Mouse (Mus musculus) layer of hippocampus, adult 18-20 months (tissue): ENCODE measurements around the gene Zfp354c. TPM values are rescaled to one million over a fixed set of nuclear protein-coding genes. Genes with fewer than 3 reads are reported as not detected.

Source experiments
- DNase-seq, 2 experiments: peaks; one replicate each; pipeline ENCODE4 v3.0.0; 2022; ENCODE audit warnings: low spot score in 2 of 2
- long read RNA-seq: library from polyadenylated mRNA; stranded (forward); transcript quantifications from one replicate; pipeline ENCODE4 v2.0.0, GENCODE M21; 2021
- total RNA-seq, 2 experiments: library from RNA; stranded (reverse); gene quantifications; 2 replicates each; pipeline ENCODE4 v1.2.3; 2021

Gene Zfp354c
- 10 to 100 TPM; 41.7 to 45.2 TPM for total RNA-seq
- long read RNA-seq, full-length matches to known transcripts = 17 of 47 reads
- long read RNA-seq, partial matches to known transcripts = 0 of 47 reads
- long read RNA-seq, other reads (novel, unspliced or antisense) = 30 of 47 reads

DNA sequence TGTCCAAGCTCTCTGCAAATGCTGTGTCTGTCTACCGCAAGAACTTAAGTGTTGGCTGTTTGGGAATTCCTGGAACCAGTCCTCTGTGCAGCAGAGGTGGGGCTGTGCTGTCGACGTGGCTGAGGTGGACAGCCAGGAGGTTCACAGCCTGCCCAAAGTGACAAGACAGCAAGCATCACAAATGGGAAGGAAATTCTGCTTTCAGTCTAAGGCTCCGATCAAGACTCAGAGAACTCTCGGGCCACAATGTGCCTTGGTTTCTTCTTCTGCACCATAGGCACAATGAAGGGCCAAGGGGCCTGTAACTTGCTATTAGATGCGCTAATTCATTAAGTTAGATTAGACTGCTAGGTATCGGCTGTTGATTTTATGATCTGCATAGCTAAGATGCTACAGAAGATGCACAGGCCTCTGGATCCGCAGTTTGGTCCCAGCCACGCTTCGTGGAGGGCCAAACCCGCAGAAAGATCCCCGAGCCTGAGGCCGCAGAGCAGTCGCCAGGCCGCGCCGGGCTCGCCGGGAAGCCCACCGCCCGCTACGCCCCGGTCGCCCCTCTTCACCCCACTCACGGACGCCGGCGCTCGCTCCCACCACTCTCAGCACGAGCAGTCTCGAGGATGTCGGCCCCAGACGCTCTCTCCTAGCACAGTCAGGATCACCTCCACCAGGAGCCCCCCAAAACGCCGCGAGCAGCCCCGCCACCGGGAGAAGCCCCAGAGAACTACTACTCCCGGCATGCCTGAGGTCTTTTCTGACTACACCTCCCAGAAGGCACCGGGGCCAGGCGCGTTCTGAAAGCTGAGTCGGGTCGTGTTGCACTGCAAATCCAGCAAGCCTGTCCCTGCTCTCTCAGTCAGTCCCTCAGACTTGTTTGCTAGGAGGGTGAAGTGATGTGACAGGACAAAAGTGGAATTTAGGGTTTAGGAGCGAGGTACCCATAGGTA lies at the start of gene Zfp354c:
Gene Zfp354c, minus strand, starts transcription at position 715 of the 944 bp plus-strand sequence.
- DNase-seq = peak; percentile 86 to 91

DNA sequence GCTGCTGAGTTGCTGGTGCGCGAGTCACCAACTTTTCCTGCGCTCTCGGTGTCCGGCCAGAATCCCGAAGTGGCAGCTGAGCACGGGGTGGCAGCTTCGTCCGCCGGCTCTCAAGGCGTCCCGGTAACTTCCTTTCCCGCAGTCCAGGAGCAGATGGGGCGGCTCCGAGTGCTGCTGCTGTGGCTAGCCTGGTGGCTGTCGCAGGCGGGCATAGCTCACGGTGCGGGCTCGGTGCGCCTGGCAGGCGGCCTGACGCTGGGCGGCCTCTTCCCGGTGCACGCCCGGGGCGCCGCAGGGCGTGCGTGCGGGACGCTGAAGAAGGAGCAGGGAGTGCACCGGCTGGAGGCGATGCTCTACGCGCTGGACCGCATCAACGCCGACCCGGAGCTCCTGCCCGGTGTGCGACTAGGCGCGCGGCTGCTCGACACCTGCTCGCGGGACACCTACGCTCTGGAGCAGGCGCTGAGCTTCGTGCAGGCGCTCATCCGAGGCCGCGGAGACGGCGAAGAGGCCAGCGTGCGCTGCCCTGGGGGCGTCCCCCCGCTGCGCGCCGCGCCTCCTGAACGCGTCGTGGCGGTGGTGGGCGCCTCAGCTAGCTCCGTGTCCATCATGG lies 23.6 kb upstream of the Zfp354c start:
- no peak for DNase-seq

DNA sequence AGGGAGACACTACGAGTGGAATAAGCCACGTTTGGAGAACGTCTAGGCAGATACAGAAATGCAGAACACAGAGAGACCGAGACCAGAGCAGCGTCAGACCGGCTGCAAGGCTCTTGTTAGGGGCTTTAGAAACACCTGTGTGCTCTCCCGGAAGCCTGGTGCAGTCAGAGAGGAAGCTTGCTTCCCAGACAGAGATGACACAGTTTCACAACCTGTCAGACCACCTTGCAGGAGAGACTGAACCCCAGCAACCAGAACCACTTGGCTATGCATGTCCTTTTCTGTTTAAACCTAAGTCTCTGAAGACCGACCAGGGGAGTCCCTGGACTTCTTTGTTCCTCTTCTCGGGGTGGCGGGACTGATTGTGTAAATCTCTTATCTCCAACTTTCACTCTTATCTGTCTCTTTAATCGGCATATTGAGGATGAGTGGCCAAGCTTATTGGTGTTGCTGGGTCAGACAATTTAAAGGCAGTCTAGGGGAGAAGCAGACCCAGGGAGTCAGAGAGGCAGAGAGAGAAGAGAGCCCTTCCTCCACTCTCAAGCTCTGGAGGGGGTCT lies 22.7 kb upstream of the Zfp354c start, which contains the start of gene Grm6:
Gene Grm6, plus strand, starts transcription at position 509 of the 559 bp plus-strand sequence.
- DNase-seq = no peak

DNA sequence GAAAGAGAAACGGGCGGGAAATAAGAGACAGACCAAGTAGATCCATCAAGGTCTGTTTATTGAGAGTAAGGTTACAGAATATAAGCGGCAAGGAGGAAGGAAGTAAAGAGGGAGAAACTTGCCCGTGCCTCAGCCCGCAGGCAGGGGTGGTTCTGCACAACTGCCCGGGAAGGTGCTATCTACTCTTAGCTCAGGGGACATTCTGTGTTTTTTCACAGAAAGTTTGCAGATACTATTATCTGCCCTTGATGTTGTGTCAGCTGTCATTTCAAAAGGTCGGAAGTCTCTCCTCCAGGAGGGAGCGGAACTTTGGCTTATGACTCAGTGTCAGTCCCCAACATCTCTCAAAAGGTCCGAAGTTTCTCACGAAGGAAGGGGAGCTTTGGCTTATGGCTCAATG lies 21.8 kb upstream of the Zfp354c start:
- DNase-seq = no peak

DNA sequence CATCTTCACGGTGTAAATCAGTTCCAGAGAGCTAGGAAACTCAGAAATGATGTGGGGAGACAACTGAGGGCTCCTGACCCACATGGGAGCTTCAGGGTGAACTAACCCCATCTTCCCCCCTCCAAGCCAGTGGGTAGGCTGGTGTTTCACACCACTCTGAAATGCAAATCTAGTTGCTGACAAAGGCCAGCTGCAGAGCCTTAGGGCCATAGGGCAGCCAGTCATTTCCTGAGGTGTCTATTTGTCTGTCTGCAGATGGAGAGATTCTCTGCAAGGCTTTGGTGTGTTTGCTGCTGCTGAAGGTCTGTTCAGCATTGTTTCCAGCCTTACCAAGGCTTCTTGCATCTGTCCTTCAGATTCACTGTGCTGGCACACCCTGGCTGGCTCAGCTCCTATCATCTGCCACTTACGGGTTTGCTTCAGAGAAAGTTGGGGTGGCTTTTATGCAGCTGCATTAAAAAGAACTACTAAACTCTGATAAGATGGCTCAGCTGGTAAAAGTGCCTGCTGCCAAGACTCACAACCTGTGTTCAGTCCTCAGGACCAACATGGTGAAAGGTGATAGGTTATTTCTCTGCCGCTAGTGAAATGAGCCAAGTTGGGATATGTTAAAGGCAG lies 21.1 kb upstream of the Zfp354c start:
- no peak for DNase-seq

DNA sequence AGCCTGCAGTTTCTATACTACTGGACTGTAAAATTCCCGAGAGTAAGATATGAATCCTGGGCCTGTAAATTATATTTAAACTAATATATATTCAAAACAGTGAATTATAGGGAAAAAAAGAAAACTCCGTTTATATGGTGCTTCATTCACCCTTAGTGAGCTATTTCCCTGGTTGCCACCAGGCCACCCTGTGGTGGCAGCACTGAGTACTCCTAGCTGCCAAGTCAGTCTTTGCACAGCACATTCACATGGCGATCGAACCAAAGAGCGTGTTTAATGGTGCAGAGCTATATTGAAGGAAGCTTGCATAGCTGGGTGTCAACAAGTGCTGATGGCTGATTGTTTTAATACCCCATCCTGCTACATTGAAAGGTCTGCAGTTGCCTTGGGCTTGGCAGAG lies 19.5 kb upstream of the Zfp354c start:
- peak in 1 of 2 experiments; percentile 27 for DNase-seq

DNA sequence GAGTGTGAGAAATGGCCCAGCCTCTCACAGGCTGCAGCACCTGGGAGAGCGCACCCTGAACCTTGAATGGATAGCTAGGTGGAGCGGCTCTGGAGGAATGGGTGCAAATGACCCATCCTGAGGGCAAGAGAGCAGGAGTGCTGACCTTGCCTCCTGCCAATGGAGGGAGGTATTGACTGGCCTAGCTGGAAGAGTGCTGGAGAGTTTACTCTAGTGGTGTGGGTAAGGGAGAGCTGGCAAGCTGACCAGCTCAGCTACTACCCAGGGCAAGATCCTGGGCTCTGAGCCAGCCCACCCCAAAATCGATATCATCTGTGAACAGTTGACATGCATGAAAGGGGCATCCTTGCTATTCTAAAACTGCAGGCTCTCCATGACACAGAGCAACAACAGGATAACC lies 18.4 kb upstream of the Zfp354c start:
- DNase-seq = no peak

DNA sequence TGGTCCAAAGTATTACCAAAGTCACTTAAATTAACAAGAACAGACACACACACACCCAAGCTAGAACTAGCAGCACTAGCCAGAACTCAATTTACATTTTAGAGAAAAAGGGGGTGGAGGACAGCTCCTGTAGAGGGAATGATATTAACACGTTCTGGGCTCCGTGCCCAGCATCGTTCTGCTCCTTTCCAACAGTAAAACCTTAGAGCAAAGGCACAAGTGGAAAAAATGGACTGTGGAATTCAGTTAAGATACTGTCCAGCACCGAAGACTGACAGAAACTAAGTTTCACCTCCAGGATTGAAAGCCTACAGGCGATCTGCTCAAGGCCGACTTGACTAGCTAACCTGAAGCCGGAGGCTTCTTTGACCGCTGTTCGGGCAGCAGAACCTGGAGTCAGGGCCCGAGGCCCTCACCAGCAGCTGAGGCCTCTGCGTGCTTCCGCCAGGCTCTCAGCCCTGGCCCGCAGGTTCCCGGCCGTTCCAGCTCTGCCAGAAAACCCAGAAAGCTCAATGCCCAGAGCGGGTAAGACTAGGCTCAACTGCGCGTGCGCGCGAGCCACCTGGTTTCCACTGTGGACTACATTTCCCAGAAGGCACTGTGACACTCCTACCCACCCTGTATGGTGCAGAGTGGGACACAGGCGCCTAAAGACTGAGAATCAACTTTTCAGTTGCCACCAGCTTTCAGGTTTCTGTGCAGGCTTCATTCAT lies 13.7 kb upstream of the Zfp354c start, which contains the start of gene Zfp879:
Gene Zfp879, minus strand, starts transcription at position 530 of the 713 bp plus-strand sequence.
- DNase-seq = peak; percentile 90 to 98

DNA sequence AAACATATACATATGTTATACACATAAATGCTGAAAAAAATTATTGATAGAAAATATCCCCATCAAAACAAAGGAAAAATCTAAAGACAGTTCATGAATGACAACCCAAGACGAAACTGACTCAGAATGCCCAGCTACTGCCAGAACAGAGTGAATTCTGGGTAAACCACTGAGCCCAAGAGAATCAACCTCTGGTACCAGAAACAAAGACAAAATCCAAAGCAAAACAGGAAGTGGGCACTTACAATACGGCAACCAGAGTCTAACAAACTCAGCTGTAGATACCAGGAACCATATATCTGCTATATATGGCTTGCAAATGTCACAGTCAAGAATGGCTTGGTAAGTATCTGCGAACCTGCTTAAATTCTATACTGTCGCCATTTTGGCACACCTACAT lies 8.2 kb upstream of the Zfp354c start:
- DNase-seq = no peak

DNA sequence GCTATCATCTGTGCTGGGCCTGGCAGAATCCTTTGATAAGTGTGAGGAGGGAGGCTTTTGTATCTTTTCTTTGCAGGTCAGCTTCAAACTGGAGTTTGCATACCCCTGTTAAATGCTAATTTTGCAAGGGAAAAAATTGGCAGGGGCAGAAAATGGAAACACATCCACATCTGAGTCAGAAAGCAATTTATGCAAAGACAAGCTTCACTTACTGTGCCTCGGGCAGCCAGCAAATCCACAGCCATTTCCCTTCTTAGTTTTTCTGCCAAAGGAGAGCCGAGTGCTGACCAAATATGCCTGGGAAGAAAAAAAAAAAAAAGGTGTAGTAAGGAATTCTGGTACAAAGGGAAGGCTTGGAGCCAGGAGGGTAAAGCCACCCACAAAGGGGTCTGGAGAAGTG lies 1.3 kb downstream of the Zfp354c start:
- DNase-seq = no peak

DNA sequence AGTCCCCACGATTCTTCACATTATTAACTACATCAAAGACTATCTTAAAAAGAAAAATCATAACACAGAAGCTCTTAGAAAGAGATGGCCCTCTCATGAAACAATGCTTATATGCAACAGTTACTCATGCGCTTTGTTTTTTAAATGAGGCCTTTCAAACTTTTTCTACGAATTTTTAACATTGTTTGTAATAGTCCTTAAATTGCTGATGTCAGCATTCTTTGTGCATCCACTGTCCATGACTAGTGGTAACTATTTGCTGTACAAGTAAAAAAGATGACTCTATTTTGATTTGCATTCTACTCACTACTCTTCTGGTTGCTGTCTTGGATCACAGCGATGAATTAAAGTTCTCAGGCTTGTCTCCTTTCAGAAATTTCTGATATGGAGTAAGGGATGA lies 13.3 kb downstream of the Zfp354c start:
- no peak for DNase-seq

DNA sequence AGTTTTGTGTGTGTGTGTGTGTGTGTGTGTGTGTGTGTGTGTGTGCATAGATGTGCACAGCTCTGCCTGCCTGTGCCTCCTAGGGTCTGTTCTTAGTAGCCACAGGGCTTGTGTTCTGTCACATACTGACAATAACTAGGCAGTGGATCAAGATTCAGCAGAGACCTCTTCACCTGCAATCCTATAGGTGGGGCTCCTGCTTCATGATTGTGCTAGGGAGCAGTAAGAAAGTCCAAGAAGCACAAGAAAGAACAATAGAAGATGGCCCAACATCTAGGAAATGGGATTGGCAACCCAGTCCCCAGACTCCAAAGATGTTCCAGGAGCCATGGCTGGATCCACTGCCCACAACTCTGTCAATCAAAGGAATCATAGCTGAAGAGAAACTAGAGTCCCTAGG lies 28.7 kb downstream of the Zfp354c start:
- no peak for DNase-seq

DNA sequence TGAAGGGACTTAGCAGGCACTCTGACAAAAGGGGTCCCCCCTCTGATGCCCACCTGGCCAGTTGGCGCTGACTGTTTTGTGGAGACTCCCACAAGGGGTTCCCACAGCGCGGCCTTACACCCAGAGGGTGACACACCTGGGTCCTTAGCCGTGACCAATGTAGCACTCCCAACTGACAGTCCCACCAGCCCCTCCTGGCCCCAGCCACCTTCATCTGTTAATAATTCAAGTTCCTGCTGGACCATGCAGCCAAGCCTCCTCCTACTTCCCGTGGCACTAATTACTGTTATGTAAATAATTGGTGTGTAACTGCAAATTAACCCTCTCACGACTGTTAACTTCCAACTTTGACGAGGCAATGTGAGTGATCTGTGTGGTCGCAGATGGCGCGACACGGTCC lies 29.9 kb downstream of the Zfp354c start:
- DNase-seq = no peak

DNA sequence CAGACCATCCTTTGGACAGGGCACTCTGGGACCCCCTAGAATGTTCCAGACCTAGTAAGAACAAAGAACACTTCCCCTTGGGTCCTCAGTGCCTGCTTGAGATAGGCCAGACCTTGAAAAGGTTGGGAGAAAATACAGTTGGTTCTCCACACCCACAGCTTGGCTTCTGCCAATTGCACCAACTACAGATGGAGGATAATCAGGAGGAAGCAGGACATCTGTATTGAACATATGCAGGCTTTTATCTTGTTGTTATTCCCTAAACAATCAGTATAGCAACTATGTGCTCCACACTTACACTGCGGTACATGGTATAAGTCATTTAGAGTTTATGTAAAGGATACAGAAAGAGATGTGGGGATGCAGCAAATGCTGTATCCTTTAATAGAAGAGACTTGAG lies 56.5 kb downstream of the Zfp354c start:
- DNase-seq = peak; percentile 33 to 75

DNA sequence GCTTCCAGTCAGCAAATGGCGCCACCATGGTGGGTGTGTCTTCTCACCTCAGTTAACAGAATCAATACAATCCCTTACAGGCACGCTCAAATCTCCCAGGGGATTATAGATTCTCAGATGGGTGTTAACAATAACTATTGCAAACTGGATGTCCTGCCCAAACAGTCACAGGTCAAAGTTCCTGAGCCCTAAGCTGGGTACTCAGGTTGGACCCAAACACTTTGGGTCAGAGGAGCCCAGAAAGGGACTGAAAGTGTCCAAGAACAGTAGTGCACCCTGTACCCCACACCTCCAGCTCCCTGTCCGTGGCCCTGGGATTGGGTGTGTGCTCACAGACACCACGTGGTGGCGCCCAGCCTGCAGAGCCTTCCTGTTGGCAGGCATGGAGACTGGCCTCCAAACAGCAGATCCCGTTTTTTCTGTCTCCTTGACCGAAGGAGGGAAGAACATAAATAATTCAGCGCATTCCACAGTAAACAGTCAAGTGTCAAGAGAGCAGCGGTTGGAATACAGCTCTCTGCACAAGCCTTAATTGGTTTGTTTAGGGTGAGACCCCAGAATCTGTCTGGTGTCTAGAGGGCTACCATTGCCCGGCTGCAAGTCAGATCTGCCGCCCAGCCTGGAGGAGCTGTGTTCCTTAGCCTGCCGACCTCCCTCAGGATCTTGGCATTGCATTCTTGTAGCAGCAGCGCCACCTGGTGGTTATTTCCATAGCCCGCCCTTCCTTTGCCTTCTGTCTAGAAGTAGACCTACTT lies 58.4 kb downstream of the Zfp354c start:
- DNase-seq = peak; percentile 78 to 94

DNA sequence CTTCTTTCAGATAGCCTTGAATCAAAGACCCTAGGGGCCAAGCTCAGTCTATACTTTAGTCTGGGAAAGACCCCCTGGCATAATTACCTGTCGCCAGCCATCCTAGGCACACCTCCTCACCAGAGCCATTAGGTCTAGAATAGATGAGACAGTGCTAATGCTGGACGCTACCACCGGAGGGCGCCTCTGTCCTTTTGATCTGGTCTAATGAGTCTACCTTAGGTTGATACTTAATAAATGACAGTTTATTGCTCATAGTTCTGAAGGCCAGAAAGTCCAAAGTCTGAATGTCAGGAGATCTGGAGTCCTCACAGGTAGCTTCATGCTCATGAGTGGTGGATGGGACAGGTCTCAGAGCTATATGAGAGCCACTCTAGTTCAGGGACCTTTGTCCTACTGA lies 60.5 kb downstream of the Zfp354c start:
- peak; percentile 22 to 53 for DNase-seq

DNA sequence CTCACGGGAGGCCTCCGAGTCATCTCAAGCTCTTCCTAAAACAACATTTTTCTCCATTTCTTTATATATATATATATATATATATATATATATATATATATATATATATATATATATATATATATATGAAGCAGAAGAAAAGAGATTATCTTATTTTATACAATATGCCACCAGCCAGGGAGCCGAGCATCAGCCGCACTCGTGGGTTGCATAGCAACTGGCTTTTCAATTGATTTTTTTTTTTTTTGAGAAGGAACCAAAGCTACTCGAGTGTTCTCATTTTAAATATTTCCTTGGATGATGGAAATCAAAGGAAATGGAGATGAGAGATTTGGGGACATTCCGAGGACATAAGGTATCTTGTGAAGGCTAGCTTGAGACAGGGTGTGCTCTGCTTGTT lies 61.1 kb downstream of the Zfp354c start:
- peak in 1 of 2 experiments; percentile 19 for DNase-seq
